Mouse (Mus musculus) stomach, embryonic 16.5 days (tissue): Measurements from ENCODE around the gene Clpp. TPM values are rescaled to one million over a fixed set of nuclear protein-coding genes. Genes with fewer than 3 reads are reported as not detected.
A peak's percentile ranks its signal among the peaks of the same experiment; 100 is the strongest.

Experiments
- ATAC-seq: fragments of 200-750 bp; cut with Nextera tagmentation; 2 replicates; pipeline ENCODE4 v1.8.0; 2017; ENCODE audit warnings: moderate number of reproducible peaks, moderate TSS enrichment; ENCODE audit not compliant: insufficient read depth, low FRiP score
- H3K27ac ChIP-seq: fragments of 300-500 bp; sonication (generic); 2 replicates; pipeline ENCODE4 v1.5.1; 2014; ENCODE audit warnings: low read length
- H3K27me3 ChIP-seq: fragments of 300-500 bp; sonication (generic); 2 replicates; pipeline ENCODE4 v1.6.1; 2014; ENCODE audit warnings: low read length, control low read depth, mixed read lengths; ENCODE audit not compliant: control insufficient read depth, insufficient read depth
- H3K36me3 ChIP-seq: fragments of 300-500 bp; sonication (generic); 2 replicates; pipeline ENCODE4 v1.6.1; 2014; ENCODE audit warnings: low read length; ENCODE audit not compliant: control insufficient read depth, insufficient read depth
- H3K4me1 ChIP-seq: fragments of 300-500 bp; sonication (generic); 2 replicates; pipeline ENCODE4 v1.6.1; 2014; ENCODE audit warnings: low read length, control low read depth, mixed read lengths; ENCODE audit not compliant: control insufficient read depth, insufficient read depth
- H3K4me2 ChIP-seq: fragments of 300-500 bp; sonication (generic); 2 replicates; pipeline ENCODE4 v1.6.1; 2014; ENCODE audit warnings: low read depth, low read length, mixed read lengths
- H3K4me3 ChIP-seq: fragments of 300-500 bp; sonication (generic); replicated peaks from 2 replicates; pipeline ENCODE4 v1.5.1; 2014; ENCODE audit warnings: mild to moderate bottlenecking, low read length
- H3K9ac ChIP-seq: fragments of 300-500 bp; sonication (generic); 2 replicates; pipeline ENCODE4 v1.6.1; 2014; ENCODE audit warnings: low read length
- H3K9me3 ChIP-seq: fragments of 300-500 bp; sonication (generic); replicated peaks from 2 replicates; pipeline ENCODE4 v1.6.1; 2016; ENCODE audit warnings: low read length, control low read depth; ENCODE audit not compliant: control insufficient read depth
- WGBS: fragments of 180-500 bp; shearing (Covaris S2); extraction: QIAGEN DNeasy Blood & Tissue Kit; methylation state at CpG from one replicate; pipeline ENCODE4 v1.1.7; 2014; 5-methylcytosine and 5-hydroxymethylcytosine counted together
- polyA plus RNA-seq: library from polyadenylated mRNA; unstranded; fragments of >200 nt; fragmentation: Nextera tagmentation; extraction: Ambion mirVana; gene quantifications from 2 replicates; pipeline ENCODE4 v1.2.1, GENCODE M21; 2015

Clpp gene
- polyA plus RNA-seq, 1 experiment from 2014 or later = 129 TPM

DNA sequence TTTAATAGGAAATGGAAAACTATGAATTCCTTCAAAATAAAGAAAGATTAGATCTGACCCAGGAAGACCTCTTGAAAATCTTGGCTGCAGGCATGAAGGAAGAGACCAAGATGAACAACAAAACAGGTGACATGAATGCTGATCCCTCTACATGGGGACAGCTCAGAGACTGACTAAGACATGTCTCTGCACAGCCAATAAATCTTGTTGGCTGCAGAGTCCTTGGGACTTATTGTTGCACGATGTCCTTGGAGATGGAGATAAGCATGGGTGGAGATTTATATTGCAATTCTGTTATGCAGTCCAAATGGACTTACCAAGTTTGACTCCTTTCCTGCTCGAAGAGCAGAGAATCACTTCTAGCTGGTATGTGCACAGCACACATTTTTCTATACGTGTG is 20.8 kb upstream of the Clpp start:
- Histone ChIP-seq H3K4me1 (no peaks in the 10 kb centered on the region), H3K9me3 (no peaks in the 10 kb centered on the region), H3K9ac (no peak overlapping the region), H3K4me2 (no peak overlapping the region), H3K27me3 (no peaks in the 10 kb centered on the region), H3K36me3 (no peaks in the 10 kb centered on the region), H3K27ac (no peak overlapping the region), H3K4me3 (no peak overlapping the region)
- 52% methylated on average over 3 of the region's 3 CpGs for WGBS
- ATAC-seq = no peak

DNA sequence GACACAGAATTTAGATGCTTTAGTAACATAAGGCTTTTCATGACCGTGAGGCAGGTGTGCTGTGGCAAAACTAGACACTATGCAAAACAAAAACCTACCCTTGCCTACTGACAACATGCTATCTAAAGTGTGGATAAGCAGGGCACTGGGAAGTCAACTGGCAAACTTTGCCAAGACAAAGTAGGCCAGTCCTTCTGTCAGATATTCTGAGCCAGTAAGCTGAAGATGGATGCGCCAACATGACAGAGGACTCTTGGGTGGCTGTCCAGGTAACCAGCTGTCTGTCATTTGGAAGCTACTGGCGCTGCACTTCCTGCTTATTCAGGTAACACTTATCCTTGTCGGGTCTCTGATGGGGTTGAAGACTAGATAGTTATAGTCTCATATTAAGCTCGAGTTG is 20.0 kb upstream of the Clpp start:
- H3K4me2 ChIP-seq = no peak overlapping the region
- 65% methylated on average over 5 of the region's 5 CpGs for WGBS
- H3K4me3 ChIP-seq = no peak overlapping the region
- no peaks in the 10 kb centered on the region for H3K36me3 ChIP-seq
- no peak overlapping the region for H3K27ac ChIP-seq
- H3K9ac ChIP-seq = no peak overlapping the region
- no peaks in the 10 kb centered on the region for H3K27me3 ChIP-seq
- H3K9me3 ChIP-seq = no peaks in the 10 kb centered on the region
- ATAC-seq = no peak
- no peaks in the 10 kb centered on the region for H3K4me1 ChIP-seq

DNA sequence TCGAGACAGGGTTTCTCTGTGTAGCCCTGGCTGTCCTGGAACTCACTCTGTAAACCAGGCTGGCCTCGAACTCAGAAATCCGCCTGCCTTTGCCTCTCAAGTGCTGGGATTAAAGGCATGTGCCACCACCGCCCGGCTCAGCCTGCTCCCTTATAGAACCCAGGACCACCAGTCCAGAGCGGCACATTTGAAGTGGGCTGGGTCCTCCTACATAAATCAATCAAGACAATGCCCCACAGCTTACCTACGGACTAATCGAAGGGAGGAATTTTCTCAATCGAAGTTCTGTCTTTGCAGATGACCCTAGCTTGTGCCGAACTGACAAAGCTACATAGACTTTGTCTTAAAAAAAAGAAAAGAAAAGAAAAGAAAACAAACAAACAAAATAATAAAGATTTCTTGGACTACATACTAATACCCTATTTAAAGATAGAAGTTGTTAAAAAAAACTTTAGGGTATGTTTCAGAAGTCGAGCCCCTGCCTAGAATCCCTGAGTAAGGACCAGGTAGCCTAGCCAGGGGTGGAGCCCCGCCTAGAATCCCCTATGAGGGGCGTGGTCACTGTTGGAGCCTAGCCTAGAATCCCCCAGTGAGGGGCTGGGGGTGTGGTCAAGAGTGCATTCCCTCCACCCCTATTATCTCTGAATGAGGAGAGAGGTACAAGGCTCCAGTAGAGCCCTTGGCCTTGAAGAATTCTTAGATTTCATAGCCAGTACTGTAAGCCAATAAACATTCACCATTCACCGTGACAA is 16.0 kb upstream of the Clpp start:
- H3K4me1 ChIP-seq = no peaks in the 10 kb centered on the region
- WGBS = 59% methylated on average over 13 of the region's 14 CpGs
- no peaks in the 10 kb centered on the region for H3K9me3 ChIP-seq
- no peak for ATAC-seq
- no peaks in the 10 kb centered on the region for H3K36me3 ChIP-seq
- no peak overlapping the region for H3K4me2 ChIP-seq
- no peak overlapping the region for H3K4me3 ChIP-seq
- no peak overlapping the region for H3K27ac ChIP-seq
- no peaks in the 10 kb centered on the region for H3K27me3 ChIP-seq
- H3K9ac ChIP-seq = no peak overlapping the region

DNA sequence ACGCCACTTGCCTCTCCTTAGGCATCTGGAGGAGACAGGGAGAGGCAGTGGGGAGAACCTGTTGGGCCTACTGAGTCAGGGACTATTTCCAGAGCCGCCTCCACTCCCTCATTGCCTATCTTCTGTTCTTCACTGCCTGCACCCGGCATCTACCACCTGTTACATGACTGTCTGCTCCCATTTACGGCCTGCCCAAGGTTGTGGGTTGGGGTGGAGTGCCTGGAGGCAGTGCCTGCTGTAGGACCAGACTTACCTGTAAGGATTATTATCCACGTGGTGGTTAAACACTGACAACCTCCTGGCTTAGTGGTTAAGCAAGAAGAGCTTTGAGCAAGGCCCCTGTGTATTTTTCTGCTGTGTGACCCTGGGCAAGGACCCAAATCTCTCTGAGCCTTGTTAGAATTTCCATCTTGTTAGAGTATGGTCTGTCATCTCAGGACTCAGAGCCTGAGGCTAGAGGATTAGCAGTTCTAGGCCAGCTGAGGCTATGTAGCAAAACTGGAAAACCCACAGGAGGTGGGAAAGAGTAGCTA is 15.3 kb upstream of the Clpp start:
- H3K4me2 ChIP-seq = no peak overlapping the region
- H3K9me3 ChIP-seq = no peaks in the 10 kb centered on the region
- 63% methylated on average over 5 of the region's 5 CpGs for WGBS
- no peaks in the 10 kb centered on the region for H3K27me3 ChIP-seq
- no peak overlapping the region for H3K27ac ChIP-seq
- no peak overlapping the region for H3K4me3 ChIP-seq
- H3K4me1 ChIP-seq = no peaks in the 10 kb centered on the region
- no peak for ATAC-seq
- no peak overlapping the region for H3K9ac ChIP-seq
- H3K36me3 ChIP-seq = no peaks in the 10 kb centered on the region

DNA sequence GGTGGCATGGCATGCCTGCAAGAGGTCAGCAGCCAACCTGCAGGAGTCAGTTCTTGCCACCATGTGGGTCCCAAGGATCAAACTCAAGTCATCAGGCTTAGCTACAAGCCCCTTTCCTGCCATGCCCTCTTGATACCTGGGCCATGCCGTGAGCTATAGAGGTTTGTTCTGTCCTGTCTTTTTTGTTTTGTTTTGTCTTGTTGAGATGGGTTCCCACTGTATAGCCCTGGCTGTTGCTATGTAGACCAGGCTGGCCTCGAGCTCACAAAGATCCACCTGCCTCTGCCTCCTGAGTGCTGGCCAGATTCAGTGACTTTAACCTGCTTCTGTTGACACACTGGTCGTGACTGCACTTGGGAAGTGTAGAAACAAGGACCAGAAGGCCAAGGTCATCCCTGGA is 14.7 kb upstream of the Clpp start:
- no peak for ATAC-seq
- no peaks in the 10 kb centered on the region for H3K4me1 ChIP-seq
- H3K9ac ChIP-seq = no peak overlapping the region
- WGBS = 78% methylated on average over 3 of the region's 3 CpGs
- no peaks in the 10 kb centered on the region for H3K27me3 ChIP-seq
- no peaks in the 10 kb centered on the region for H3K36me3 ChIP-seq
- no peak overlapping the region for H3K27ac ChIP-seq
- H3K4me3 ChIP-seq = no peak overlapping the region
- no peaks in the 10 kb centered on the region for H3K9me3 ChIP-seq
- no peak overlapping the region for H3K4me2 ChIP-seq

DNA sequence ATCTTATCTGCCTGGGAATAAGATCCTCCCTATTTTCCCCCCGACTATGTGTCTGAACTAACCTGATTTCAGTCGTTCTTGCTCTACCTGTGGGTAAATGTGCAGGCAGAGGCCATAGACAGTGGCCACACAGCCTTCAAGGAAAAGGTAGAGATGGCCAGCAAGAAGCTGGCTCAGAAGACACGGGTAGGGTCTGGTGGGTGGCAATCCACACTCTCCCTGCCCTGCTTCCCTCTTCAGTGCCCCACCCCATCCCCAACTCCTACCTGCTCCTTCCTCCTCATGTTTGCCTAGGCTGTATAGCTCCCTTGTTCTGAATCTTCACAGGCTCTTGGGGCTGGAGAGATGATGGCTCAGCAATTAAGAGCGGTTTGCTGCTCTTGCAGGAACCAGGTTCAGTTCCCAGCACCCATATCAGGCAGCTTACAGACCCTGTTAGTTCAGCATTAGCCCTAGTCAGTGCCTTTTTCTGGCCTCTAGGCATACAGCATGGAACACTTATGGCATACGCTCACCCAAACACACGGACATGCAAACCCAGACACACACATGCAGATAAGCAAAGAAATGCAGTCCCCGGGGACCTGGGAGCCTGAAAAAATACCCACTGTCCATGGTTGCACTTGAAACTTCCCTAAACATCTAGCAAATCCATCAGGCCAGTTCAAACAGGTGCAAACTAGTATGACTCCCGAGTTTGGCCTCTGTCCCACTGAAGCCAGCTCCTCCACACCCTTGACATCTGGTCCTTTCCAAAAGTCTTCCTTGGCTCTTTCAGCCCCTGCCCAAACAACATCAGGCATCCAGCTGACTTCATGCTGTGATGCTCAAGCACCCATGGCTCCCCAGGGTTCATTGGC is 13.3 kb upstream of the Clpp start:
- Histone ChIP-seq H3K36me3 (no peaks in the 10 kb centered on the region), H3K9ac (no peak overlapping the region), H3K4me2 (no peak overlapping the region), H3K9me3 (no peaks in the 10 kb centered on the region), H3K27ac (no peak overlapping the region), H3K4me3 (no peak overlapping the region), H3K4me1 (no peaks in the 10 kb centered on the region), H3K27me3 (no peaks in the 10 kb centered on the region)
- 66% methylated on average over 8 of the region's 8 CpGs for WGBS
- no peak for ATAC-seq

DNA sequence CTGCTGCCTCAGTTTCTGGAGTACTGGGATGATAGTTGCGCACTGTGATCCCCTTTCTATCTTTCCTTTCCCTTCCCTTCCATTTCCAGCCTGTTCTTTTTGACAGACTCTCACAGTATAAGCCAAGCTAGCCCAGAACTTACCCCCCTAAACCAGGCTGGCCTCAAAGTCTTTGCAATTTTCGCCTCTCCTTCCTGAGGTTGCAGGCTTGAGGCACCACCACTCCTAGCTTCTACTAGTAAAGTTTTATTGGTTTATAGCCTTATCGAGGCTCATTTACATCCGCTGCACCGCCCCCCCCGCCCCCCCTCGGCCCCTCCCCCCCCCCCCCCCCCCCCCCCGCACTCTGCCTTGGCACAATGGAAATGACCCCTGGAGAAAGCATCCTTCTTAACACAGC is 10.6 kb upstream of the Clpp start:
- 31% methylated on average over 7 of the region's 8 CpGs for WGBS
- ATAC-seq = no peak
- no peaks in the 10 kb centered on the region for H3K9me3 ChIP-seq
- no peak overlapping the region for H3K27ac ChIP-seq
- no peaks in the 10 kb centered on the region for H3K4me1 ChIP-seq
- H3K36me3 ChIP-seq = no peaks in the 10 kb centered on the region
- no peaks in the 10 kb centered on the region for H3K27me3 ChIP-seq
- no peak overlapping the region for H3K9ac ChIP-seq
- H3K4me3 ChIP-seq = no peak overlapping the region
- H3K4me2 ChIP-seq = no peak overlapping the region

DNA sequence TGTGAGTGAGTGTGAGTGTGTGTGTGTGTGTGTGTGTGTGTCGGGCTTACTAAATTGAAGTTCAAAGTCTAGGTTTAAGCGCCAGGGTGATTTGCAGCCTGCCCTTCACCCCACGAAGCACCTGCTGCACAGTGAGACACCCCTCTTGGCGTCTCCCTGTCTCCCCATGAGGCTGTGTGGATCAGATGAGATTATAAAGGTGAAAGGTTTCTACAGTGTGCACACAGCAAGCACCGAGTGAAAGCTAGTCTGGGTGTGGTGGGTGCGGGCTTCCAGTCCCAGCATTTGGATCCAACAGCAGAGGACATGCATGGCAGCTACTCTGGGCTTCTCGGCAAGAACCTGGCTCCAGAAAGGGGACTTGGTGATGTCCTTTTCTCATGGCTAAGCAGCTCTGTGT is 9.1 kb upstream of the Clpp start:
- peak; percentile 52; the same call in 1 of the 2 replicates for ATAC-seq
- H3K4me3 ChIP-seq = no peak overlapping the region
- 49% methylated on average over 7 of the region's 7 CpGs for WGBS

DNA sequence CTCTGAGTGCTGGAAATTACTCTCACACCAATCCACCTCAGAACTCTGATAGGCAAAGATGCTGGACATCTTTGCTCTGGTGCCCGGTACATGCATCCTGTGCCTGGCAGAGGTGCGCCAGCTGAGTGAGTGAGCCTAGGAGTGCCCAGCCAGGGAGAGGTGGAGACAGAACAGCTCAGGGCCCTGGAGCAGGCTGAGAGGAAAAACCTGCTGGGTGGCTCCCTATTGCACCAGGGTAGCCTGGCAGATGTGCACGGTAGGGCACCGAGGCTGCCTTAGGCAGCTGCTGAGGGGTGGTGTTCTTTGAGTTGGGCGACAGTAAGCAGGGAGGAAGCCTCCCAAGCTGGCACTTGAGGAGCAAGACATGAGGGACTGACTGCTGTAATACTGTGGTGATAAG is 8.1 kb upstream of the Clpp start, which contains the start of gene Acer1:
Gene Acer1, minus strand, starts transcription at position 114 of the 400 bp plus-strand sequence.
- peak; percentile 25; the same call in 1 of the 2 replicates for ATAC-seq
- 73% methylated on average over 5 of the region's 5 CpGs for WGBS
- no peaks in the 10 kb centered on the region for H3K27me3 ChIP-seq
- no peak within 1 kb of the TSS for H3K27ac ChIP-seq
- H3K4me1 ChIP-seq = no peaks in the 10 kb centered on the region
- H3K9ac ChIP-seq = no peak within 1 kb of the TSS
- no peaks in the 10 kb centered on the region for H3K36me3 ChIP-seq
- H3K9me3 ChIP-seq = no peaks in the 10 kb centered on the region
- no peak within 1 kb of the TSS for H3K4me2 ChIP-seq
- H3K4me3 ChIP-seq = no peak within 1 kb of the TSS

More for the DNA sequence above, 9.1 kb upstream of the Clpp start:
- Histone ChIP-seq H3K27me3 (no peaks in the 10 kb centered on the region), H3K27ac (no peak overlapping the region), H3K9me3 (no peaks in the 10 kb centered on the region), H3K4me2 (no peak overlapping the region), H3K9ac (no peak overlapping the region), H3K4me1 (no peaks in the 10 kb centered on the region), H3K36me3 (no peaks in the 10 kb centered on the region)
